Mouse (Mus musculus) hindbrain, embryonic 13.5 days (tissue): ENCODE measurements around the gene Bphl. TPM values are rescaled to one million over a fixed set of nuclear protein-coding genes. Genes with fewer than 3 reads are reported as not detected.
A peak's percentile ranks its signal among the peaks of the same experiment; 100 is the strongest.

Experiments used
- ATAC-seq: fragments of 200-750 bp; cut with Nextera tagmentation; 2 replicates; pipeline ENCODE4 v1.8.0; 2017; ENCODE audit warnings: moderate TSS enrichment; ENCODE audit not compliant: low FRiP score
- H3K27ac ChIP-seq: fragments of 300-500 bp; sonication (generic); 2 replicates; pipeline ENCODE4 v1.5.1; 2015; ENCODE audit warnings: inconsistent platforms, mild to moderate bottlenecking, moderate library complexity
- H3K27me3 ChIP-seq: fragments of 300-500 bp; sonication (generic); 2 replicates; pipeline ENCODE4 v1.6.1; 2015; ENCODE audit warnings: mild to moderate bottlenecking, inconsistent platforms
- H3K36me3 ChIP-seq: fragments of 300-500 bp; sonication (generic); 2 replicates; pipeline ENCODE4 v1.6.1; 2015; ENCODE audit warnings: mild to moderate bottlenecking, inconsistent platforms
- H3K4me1 ChIP-seq: fragments of 300-500 bp; sonication (generic); replicated peaks from 2 replicates; pipeline ENCODE4 v1.6.1; 2015; ENCODE audit warnings: inconsistent platforms
- H3K4me2 ChIP-seq: fragments of 300-500 bp; sonication (generic); 2 replicates; pipeline ENCODE4 v1.6.1; 2015; ENCODE audit warnings: inconsistent platforms, mild to moderate bottlenecking, moderate library complexity
- H3K4me3 ChIP-seq: fragments of 300-500 bp; sonication (generic); 2 replicates; pipeline ENCODE4 v1.5.1; 2015; ENCODE audit warnings: mild to moderate bottlenecking, inconsistent platforms
- H3K9ac ChIP-seq: fragments of 300-500 bp; sonication (generic); 2 replicates; pipeline ENCODE4 v1.6.1; 2015; ENCODE audit warnings: mild to moderate bottlenecking, inconsistent platforms
- H3K9me3 ChIP-seq: fragments of 300-500 bp; sonication (generic); 2 replicates; pipeline ENCODE4 v1.6.1; 2016; ENCODE audit warnings: inconsistent platforms
- WGBS: fragments of 180-500 bp; shearing (Covaris S2); methylation state at CpG from one replicate; pipeline ENCODE4 v1.1.7; 2015; 5-methylcytosine and 5-hydroxymethylcytosine counted together
- polyA plus RNA-seq: library from polyadenylated mRNA; unstranded; fragments of >200 nt; fragmentation: Nextera tagmentation; extraction: Ambion mirVana; gene quantifications from 2 replicates; pipeline ENCODE4 v1.2.1, GENCODE M21; 2015

The Bphl gene
- polyA plus RNA-seq, 1 experiment from 2014 or later: 39.8 TPM

- H3K9me3 ChIP-seq: no peaks in the 10 kb centered on the region
- H3K4me3 ChIP-seq: no peak overlapping the region
- peak overlapping the region; percentile 93 for H3K27ac ChIP-seq
- H3K4me2 ChIP-seq: peak overlapping the region; percentile 74; the same call in 1 of the 2 replicates
- WGBS: 88% methylated on average over 5 of the region's 5 CpGs
- ATAC-seq: no peak
- peaks cover 20% of the 10 kb centered on the region for H3K4me1 ChIP-seq
- H3K27me3 ChIP-seq: no peaks in the 10 kb centered on the region
- H3K36me3 ChIP-seq: peaks cover 15% of the 10 kb centered on the region
- H3K9ac ChIP-seq: no peak overlapping the region
Measured at GRCm38 (mm10) chr13:34036726-34037125, 671 bp upstream of the Bphl start.

- peak overlapping the region; percentile 93 for H3K27ac ChIP-seq
- H3K4me1 ChIP-seq: peaks cover 20% of the 10 kb centered on the region
- peak overlapping the region; percentile 72 for H3K4me3 ChIP-seq
- H3K27me3 ChIP-seq: no peaks in the 10 kb centered on the region
- H3K4me2 ChIP-seq: peak overlapping the region; percentile 74
- H3K9ac ChIP-seq: peak overlapping the region; percentile 89
- H3K36me3 ChIP-seq: peaks cover 7% of the 10 kb centered on the region
- WGBS: 49% methylated on average over 5 of the region's 5 CpGs
- no peaks in the 10 kb centered on the region for H3K9me3 ChIP-seq
- peak; percentile 11 for ATAC-seq
Measured at GRCm38 (mm10) chr13:34038056-34038432, 647 bp downstream of the Bphl start.

- no peak for ATAC-seq
- no peaks in the 10 kb centered on the region for H3K27me3 ChIP-seq
- no peaks in the 10 kb centered on the region for H3K9me3 ChIP-seq
- 50% methylated on average over 8 of the region's 8 CpGs for WGBS
- peak overlapping the region; percentile 74 for H3K4me2 ChIP-seq
- peak overlapping the region; percentile 72 for H3K4me3 ChIP-seq
- 0 out of 2 replicates have a peak overlapping the region, but pooled peaks have one; percentile 51 for H3K9ac ChIP-seq
- H3K4me1 ChIP-seq: peaks cover 20% of the 10 kb centered on the region
- peaks cover 1% of the 10 kb centered on the region; the same call in 1 of the 2 replicates for H3K36me3 ChIP-seq
- H3K27ac ChIP-seq: no peak overlapping the region
Measured at GRCm38 (mm10) chr13:34038901-34039341, 1.5 kb downstream of the Bphl start.

GRCm38 (mm10) chr13:34040091-34040490, 2.7 kb downstream of the Bphl start:
- WGBS: 94% methylated on average over 3 of the region's 3 CpGs
- no peak overlapping the region for H3K4me3 ChIP-seq
- ATAC-seq: no peak
- no peak overlapping the region for H3K4me2 ChIP-seq
- H3K27ac ChIP-seq: no peak overlapping the region
- H3K27me3 ChIP-seq: no peaks in the 10 kb centered on the region
- H3K9me3 ChIP-seq: no peaks in the 10 kb centered on the region
- H3K36me3 ChIP-seq: no peaks in the 10 kb centered on the region
- H3K4me1 ChIP-seq: peaks cover 20% of the 10 kb centered on the region
- no peak overlapping the region for H3K9ac ChIP-seq

- WGBS: 81% methylated on average over 7 of the region's 7 CpGs
- H3K36me3 ChIP-seq: peaks cover 11% of the 10 kb centered on the region
- H3K27me3 ChIP-seq: no peaks in the 10 kb centered on the region
- no peak overlapping the region for H3K27ac ChIP-seq
- no peak overlapping the region for H3K4me2 ChIP-seq
- ATAC-seq: no peak
- no peak overlapping the region for H3K9ac ChIP-seq
- H3K4me3 ChIP-seq: no peak overlapping the region
- H3K9me3 ChIP-seq: no peaks in the 10 kb centered on the region
- peaks cover 3% of the 10 kb centered on the region for H3K4me1 ChIP-seq
Measured at GRCm38 (mm10) chr13:34043716-34044393, 6.5 kb downstream of the Bphl start.

GRCm38 (mm10) chr13:34045511-34046249, 8.3 kb downstream of the Bphl start:
- H3K9me3 ChIP-seq: no peaks in the 10 kb centered on the region
- 72% methylated on average over 5 of the region's 5 CpGs for WGBS
- peak; percentile 37; the same call in 1 of the 2 replicates for ATAC-seq
- H3K36me3 ChIP-seq: peaks cover 21% of the 10 kb centered on the region
- no peaks in the 10 kb centered on the region for H3K27me3 ChIP-seq
- no peaks in the 10 kb centered on the region; the same call in 1 of the 2 replicates for H3K4me1 ChIP-seq
- no peak overlapping the region for H3K4me2 ChIP-seq
- no peak overlapping the region for H3K9ac ChIP-seq
- no peak overlapping the region for H3K27ac ChIP-seq
- H3K4me3 ChIP-seq: no peak overlapping the region

- Histone ChIP-seq H3K9me3 (no peaks in the 10 kb centered on the region), H3K27me3 (no peaks in the 10 kb centered on the region), H3K4me1 (no peaks in the 10 kb centered on the region; the same call in 1 of the 2 replicates), H3K36me3 (peaks cover 26% of the 10 kb centered on the region), H3K27ac (no peak overlapping the region), H3K4me2 (no peak overlapping the region), H3K4me3 (no peak overlapping the region), H3K9ac (no peak overlapping the region)
- ATAC-seq: peak; percentile 89
- 42% methylated on average over 11 of the region's 11 CpGs for WGBS
Measured at GRCm38 (mm10) chr13:34046421-34047012, 9.1 kb downstream of the Bphl start.

GRCm38 (mm10) chr13:34047526-34047925, 10.1 kb downstream of the Bphl start:
- Histone ChIP-seq H3K27ac (no peak overlapping the region), H3K9ac (no peak overlapping the region), H3K36me3 (peaks cover 34% of the 10 kb centered on the region), H3K9me3 (no peaks in the 10 kb centered on the region), H3K4me3 (no peak overlapping the region), H3K27me3 (no peaks in the 10 kb centered on the region), H3K4me2 (no peak overlapping the region), H3K4me1 (no peaks in the 10 kb centered on the region; the same call in 1 of the 2 replicates)
- ATAC-seq: no peak
- WGBS: 92% methylated on average over 3 of the region's 3 CpGs

GRCm38 (mm10) chr13:34050479-34050878, 13.1 kb downstream of the Bphl start:
- Histone ChIP-seq H3K27me3 (no peaks in the 10 kb centered on the region), H3K4me1 (no peaks in the 10 kb centered on the region; the same call in 1 of the 2 replicates), H3K9me3 (no peaks in the 10 kb centered on the region), H3K4me3 (no peak overlapping the region), H3K9ac (no peak overlapping the region), H3K27ac (no peak overlapping the region), H3K36me3 (peaks cover 56% of the 10 kb centered on the region), H3K4me2 (no peak overlapping the region)
- no peak for ATAC-seq
- WGBS: 96% methylated on average over 8 of the region's 8 CpGs

GRCm38 (mm10) chr13:34051692-34052091, 14.3 kb downstream of the Bphl start:
- H3K9ac ChIP-seq: no peak overlapping the region
- H3K4me1 ChIP-seq: no peaks in the 10 kb centered on the region; the same call in 1 of the 2 replicates
- H3K4me2 ChIP-seq: no peak overlapping the region
- H3K9me3 ChIP-seq: peaks cover 3% of the 10 kb centered on the region; the same call in 1 of the 2 replicates
- H3K4me3 ChIP-seq: no peak overlapping the region
- no peaks in the 10 kb centered on the region for H3K27me3 ChIP-seq
- 96% methylated on average over 3 of the region's 3 CpGs for WGBS
- no peak overlapping the region for H3K27ac ChIP-seq
- ATAC-seq: no peak
- H3K36me3 ChIP-seq: peaks cover 62% of the 10 kb centered on the region

- no peak overlapping the region for H3K4me3 ChIP-seq
- H3K9me3 ChIP-seq: peaks cover 3% of the 10 kb centered on the region; the same call in 1 of the 2 replicates
- H3K4me2 ChIP-seq: no peak overlapping the region
- no peak overlapping the region for H3K9ac ChIP-seq
- H3K27me3 ChIP-seq: no peaks in the 10 kb centered on the region
- H3K4me1 ChIP-seq: no peaks in the 10 kb centered on the region
- peaks cover 64% of the 10 kb centered on the region for H3K36me3 ChIP-seq
- H3K27ac ChIP-seq: no peak overlapping the region
- WGBS: 83% methylated on average over 13 of the region's 13 CpGs
- ATAC-seq: no peak
Measured at GRCm38 (mm10) chr13:34053673-34054282, 16.4 kb downstream of the Bphl start.

GRCm38 (mm10) chr13:34054391-34054790, 17.0 kb downstream of the Bphl start:
- Histone ChIP-seq H3K27me3 (no peaks in the 10 kb centered on the region), H3K4me1 (no peaks in the 10 kb centered on the region), H3K27ac (no peak overlapping the region), H3K36me3 (peaks cover 64% of the 10 kb centered on the region), H3K9ac (no peak overlapping the region), H3K4me3 (no peak overlapping the region), H3K9me3 (peaks cover 3% of the 10 kb centered on the region; the same call in 1 of the 2 replicates), H3K4me2 (no peak overlapping the region)
- WGBS: 64% methylated on average over 4 of the region's 4 CpGs
- no peak for ATAC-seq
